ENCODE assay signal across 9 mouse cellular contexts in the genomic region with DNA sequence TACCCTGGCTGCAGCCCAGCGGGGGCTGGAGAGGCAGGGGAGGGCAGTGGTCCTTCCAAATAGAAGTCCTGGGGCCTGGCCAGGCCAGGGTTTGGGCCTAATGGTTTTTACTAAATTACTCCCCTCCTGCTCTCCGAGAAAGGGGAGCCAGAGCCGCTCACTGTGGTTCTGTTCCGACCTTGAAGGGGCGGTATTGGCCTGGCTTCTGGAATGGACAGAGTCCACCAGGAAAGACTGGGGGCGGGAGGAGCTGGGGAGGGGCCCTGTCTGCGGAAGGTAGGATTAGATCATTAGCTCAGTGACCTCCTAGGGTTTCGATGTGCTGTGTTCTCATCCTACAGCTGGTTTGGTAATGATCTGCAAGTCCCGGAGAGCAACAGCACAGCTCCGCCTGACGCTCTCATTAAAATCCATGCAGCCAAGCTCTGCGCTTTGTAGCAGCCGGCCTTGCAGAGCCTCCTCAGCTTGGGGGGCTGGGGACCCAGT. TPM values are rescaled to one million over a fixed set of nuclear protein-coding genes. Genes with fewer than 3 reads are reported as not detected.
DNase-seq lines count a peak whose midpoint lies in the region; ATAC-seq lines count a peak whose summit lies in the region.
"Had no signal": no experiment of that assay in that cellular context is flagged by ENCODE, and none has a peak within 500 bp of the region (broad histone marks: within the 10 kb centered on the region; RNA-seq: fewer than 3 reads in every experiment).

No protein-coding gene starts in this region.

- H3K9ac ChIP-seq in heart, embryonic 12.5 days = peak overlapping the region; percentile 49
- H3K9ac ChIP-seq in forebrain, embryonic 11.5 days (ENCODE audit: low read length) = peak overlapping the region; percentile 37
- no peak overlapping the region; the same call in 1 of the 2 replicates for H3K9ac ChIP-seq in midbrain, embryonic 15.5 days

- peaks cover 60% of the 10 kb centered on the region for H3K4me1 ChIP-seq in heart, embryonic 12.5 days (replicated peaks)
- peaks cover 35% of the 10 kb centered on the region for H3K4me1 ChIP-seq in forebrain, embryonic 11.5 days (replicated peaks; ENCODE audit: control insufficient read depth, insufficient read depth, low read length)
- peaks cover 57% of the 10 kb centered on the region for H3K4me1 ChIP-seq in midbrain, embryonic 15.5 days

- ATAC-seq in heart, embryonic 12.5 days (ENCODE audit: insufficient number of reproducible peaks, low FRiP score) = no peak
- ATAC-seq in forebrain, embryonic 11.5 days (replicated peaks; ENCODE audit: low FRiP score) = peak; percentile 42; the same call in 1 of the 2 replicates
- peak; percentile 50; the same call in 1 of the 2 replicates for ATAC-seq in midbrain, embryonic 15.5 days (replicated peaks)
- ATAC-seq in erythroblast, adult 5-6 weeks (replicated peaks; ENCODE audit: low FRiP score, poor library complexity, severe bottlenecking) = no peak

- 30% methylated on average over 13 of the region's 13 CpGs for whole genome bisulfite sequencing in heart, embryonic 12.5 days
- WGBS in forebrain, embryonic 11.5 days = 9% methylated on average over 13 of the region's 13 CpGs
- WGBS in midbrain, embryonic 15.5 days = 11% methylated on average over 13 of the region's 13 CpGs

- H3K27ac ChIP-seq in heart, embryonic 12.5 days (ENCODE audit: poor library complexity, severe bottlenecking) = peak overlapping the region; percentile 92
- H3K27ac ChIP-seq in forebrain, embryonic 11.5 days (ENCODE audit: low read depth, low read length) = peak overlapping the region; percentile 81
- peak overlapping the region; percentile 84 for H3K27ac ChIP-seq in midbrain, embryonic 15.5 days

- H3K27me3 ChIP-seq in heart, embryonic 12.5 days (replicated peaks) = no peaks in the 10 kb centered on the region
- no peaks in the 10 kb centered on the region; the same call in 1 of the 2 replicates for H3K27me3 ChIP-seq in forebrain, embryonic 11.5 days (ENCODE audit: control insufficient read depth, insufficient read depth, low read length)
- no peaks in the 10 kb centered on the region for H3K27me3 ChIP-seq in midbrain, embryonic 15.5 days (replicated peaks)

- H3K4me2 ChIP-seq in heart, embryonic 12.5 days = no peak overlapping the region
- peak overlapping the region; percentile 8; the same call in 1 of the 2 replicates for H3K4me2 ChIP-seq in forebrain, embryonic 11.5 days (ENCODE audit: low read depth, low read length, severe bottlenecking)
- H3K4me2 ChIP-seq in midbrain, embryonic 15.5 days = no peak overlapping the region

- no peaks in the 10 kb centered on the region for H3K9me3 ChIP-seq in heart, embryonic 12.5 days (replicated peaks)
- no peaks in the 10 kb centered on the region for H3K9me3 ChIP-seq in forebrain, embryonic 11.5 days (ENCODE audit: control insufficient read depth, low read length)
- no peaks in the 10 kb centered on the region for H3K9me3 ChIP-seq in midbrain, embryonic 15.5 days

- peaks cover 46% of the 10 kb centered on the region for H3K36me3 ChIP-seq in heart, embryonic 12.5 days
- H3K36me3 ChIP-seq in forebrain, embryonic 11.5 days (ENCODE audit: control insufficient read depth, insufficient read depth, low read length) = peaks cover 4% of the 10 kb centered on the region
- H3K36me3 ChIP-seq in midbrain, embryonic 15.5 days (replicated peaks) = peaks cover 3% of the 10 kb centered on the region; the same call in 1 of the 2 replicates

- H3K4me3 ChIP-seq in heart, embryonic 12.5 days = no peak overlapping the region
- H3K4me3 ChIP-seq in forebrain, embryonic 11.5 days (ENCODE audit: low read depth, low read length) = no peak overlapping the region
- H3K4me3 ChIP-seq in midbrain, embryonic 15.5 days = no peak overlapping the region

- no peak for DNase-seq in heart, postnatal 36 days
- DNase-seq in forebrain, embryonic 11.5 days (ENCODE audit: low spot score) = peak; percentile 72
- DNase-seq in kidney, adult 18-20 months = peak; percentile 62
- DNase-seq in thymus, postnatal 10 days (ENCODE audit: low spot score in 2 of 2) = no peak
- no peak for DNase-seq in urinary bladder, adult 2 months (ENCODE audit: low spot score)

- intact Hi-C loops in heart, postnatal 36 days (cut with DNase I) = no loop called here

RNA-seq across cellular contexts. Expression of a gene that starts 14.1 kb away (rescaled TPM):
- polyA plus RNA-seq in heart, embryonic 12.5 days (2016; fragmentation: Nextera tagmentation; extraction: Ambion mirVana) = 0.34 TPM in 1 of 2 replicates, not detected in the other
- under 1 TPM in 1 of 2 experiments, not detected in 1; 0.51 TPM for total RNA-seq in heart, postnatal 36 days (2021)
- not detected in 2 replicates for polyA plus RNA-seq in forebrain, embryonic 11.5 days (2014; fragmentation: Nextera tagmentation; extraction: Ambion mirVana)
- 3.0 and 5.0 TPM in 2 replicates for polyA plus RNA-seq in midbrain, embryonic 15.5 days (2015; fragmentation: Nextera tagmentation; extraction: Ambion mirVana)
- not detected in 2 replicates for total RNA-seq in erythroblast, adult 5-6 weeks (2015; ENCODE audit: low replicate concordance)
- not detected in 2 replicates for total RNA-seq in erythroblast, adult 5-6 weeks (2017; ENCODE audit: low replicate concordance)
- 1.5 and 2.1 TPM in 2 replicates for polyA plus RNA-seq in urinary bladder, adult 2 months (2012; rRNA removed)

RNA-seq across cellular contexts. Expression of a gene that starts 14.5 kb away (rescaled TPM):
- polyA plus RNA-seq in heart, embryonic 12.5 days (2016; fragmentation: Nextera tagmentation; extraction: Ambion mirVana) = 0.27 and 0.37 TPM in 2 replicates
- under 1 TPM in 1 of 2 experiments, not detected in 1; 0.16 TPM for total RNA-seq in heart, postnatal 36 days (2021)
- polyA plus RNA-seq in forebrain, embryonic 11.5 days (2014; fragmentation: Nextera tagmentation; extraction: Ambion mirVana) = 0.37 TPM in 1 of 2 replicates, not detected in the other
- 1.3 and 2.0 TPM in 2 replicates for polyA plus RNA-seq in midbrain, embryonic 15.5 days (2015; fragmentation: Nextera tagmentation; extraction: Ambion mirVana)
- total RNA-seq in erythroblast, adult 5-6 weeks (2015; ENCODE audit: low replicate concordance) = not detected in 2 replicates
- total RNA-seq in erythroblast, adult 5-6 weeks (2017; ENCODE audit: low replicate concordance) = not detected in 2 replicates
- polyA plus RNA-seq in urinary bladder, adult 2 months (2012; rRNA removed) = 0.15 and 0.36 TPM in 2 replicates
- total RNA-seq: gastrocnemius, postnatal 4 days had no signal

RNA-seq across cellular contexts. Expression of a gene that starts 42.8 kb away (rescaled TPM):
- polyA plus RNA-seq in heart, embryonic 12.5 days (2016; fragmentation: Nextera tagmentation; extraction: Ambion mirVana) = 2.3 and 3.2 TPM in 2 replicates
- total RNA-seq in heart, postnatal 36 days (2021) = 10 to 100 TPM; 15.5 to 20.1 TPM
- 1.2 and 3.0 TPM in 2 replicates for polyA plus RNA-seq in forebrain, embryonic 11.5 days (2014; fragmentation: Nextera tagmentation; extraction: Ambion mirVana)
- 1.6 and 2.0 TPM in 2 replicates for polyA plus RNA-seq in midbrain, embryonic 15.5 days (2015; fragmentation: Nextera tagmentation; extraction: Ambion mirVana)
- total RNA-seq in erythroblast, adult 5-6 weeks (2015; ENCODE audit: low replicate concordance) = 0.96 and 4.6 TPM in 2 replicates
- 0.42 TPM in 1 of 2 replicates, not detected in the other for total RNA-seq in erythroblast, adult 5-6 weeks (2017; ENCODE audit: low replicate concordance)
- polyA plus RNA-seq in urinary bladder, adult 2 months (2012; rRNA removed) = 23.8 and 24.2 TPM in 2 replicates

Comparison
In these comparisons a context has a peak if more than half of its experiments do, and no peak if none do; other contexts are left out.
1. ATAC-seq: peak in forebrain, embryonic 11.5 days (single experiment) and midbrain, embryonic 15.5 days (single experiment); none in heart, embryonic 12.5 days (single experiment) and erythroblast, adult 5-6 weeks (single experiment).
2. DNase-seq: peak in forebrain, embryonic 11.5 days (single experiment) and kidney, adult 18-20 months (single experiment); none in heart, postnatal 36 days (0 of 2), thymus, postnatal 10 days (0 of 2) and urinary bladder, adult 2 months (single experiment).
3. Peak in every context shown above with its lines, with median percentiles within 50 percentile points of each other: H3K27ac ChIP-seq.